Mouse (Mus musculus): ENCODE data around the gene Klhl23.
A peak's percentile ranks its signal among the peaks of the same experiment; 100 is the strongest.
"Not testable (repeated sequence)": the region's sequence is repeated elsewhere in the genome, so short reads cannot be mapped to it uniquely, and the experiment has no call there.

Klhl23 gene

GRCm38 (mm10) chr2:69821711-69822110 lies at the start of gene Klhl23:
Gene Klhl23, plus strand, starts transcription at chr2:69821944.
- DNase-seq = peak; percentile 32

- no peak for DNase-seq
Measured at GRCm38 (mm10) chr2:69773331-69773730, 48.4 kb upstream of the Klhl23 start.

GRCm38 (mm10) chr2:69777985-69778835 lies 43.5 kb upstream of the Klhl23 start:
- no peak for DNase-seq

- DNase-seq = peak; percentile 23
Measured at GRCm38 (mm10) chr2:69778836-69779177, 42.9 kb upstream of the Klhl23 start.

GRCm38 (mm10) chr2:69788974-69789373 lies 32.8 kb upstream of the Klhl23 start:
- no peak for DNase-seq

- DNase-seq = peak; percentile 99
Measured at GRCm38 (mm10) chr2:69789429-69790069, 32.2 kb upstream of the Klhl23 start, which contains the start of the genes Ccdc173 and Phospho2. Gene Ccdc173, minus strand, starts transcription at chr2:69789575. Gene Phospho2, plus strand, starts transcription at chr2:69789623.

GRCm38 (mm10) chr2:69790285-69790684 lies 31.5 kb upstream of the Klhl23 start:
- peak; percentile 90 for DNase-seq

GRCm38 (mm10) chr2:69790722-69791121 lies 31.0 kb upstream of the Klhl23 start:
- DNase-seq = no peak

- DNase-seq = peak; percentile 42
Measured at GRCm38 (mm10) chr2:69802911-69803312, 18.8 kb upstream of the Klhl23 start.

GRCm38 (mm10) chr2:69803756-69804155 lies 18.0 kb upstream of the Klhl23 start:
- no peak for DNase-seq

- DNase-seq = not testable (repeated sequence)
Measured at GRCm38 (mm10) chr2:69804663-69805062, 17.1 kb upstream of the Klhl23 start.

- no peak for DNase-seq
Measured at GRCm38 (mm10) chr2:69810169-69810568, 11.6 kb upstream of the Klhl23 start.

- not testable (repeated sequence) for DNase-seq
Measured at GRCm38 (mm10) chr2:69811349-69811748, 10.4 kb upstream of the Klhl23 start.

GRCm38 (mm10) chr2:69816575-69816974 lies 5.2 kb upstream of the Klhl23 start:
- DNase-seq = no peak

GRCm38 (mm10) chr2:69818350-69819085 lies 3.2 kb upstream of the Klhl23 start:
- DNase-seq = no peak

- no peak for DNase-seq
Measured at GRCm38 (mm10) chr2:69820201-69820600, 1.5 kb upstream of the Klhl23 start.

- DNase-seq = peak; percentile 84
Measured at GRCm38 (mm10) chr2:69822361-69823128, 801 bp downstream of the Klhl23 start.

- DNase-seq = peak; percentile 85
Measured at GRCm38 (mm10) chr2:69823129-69823677, 1.5 kb downstream of the Klhl23 start.

- DNase-seq = no peak
Measured at GRCm38 (mm10) chr2:69825898-69826297, 4.2 kb downstream of the Klhl23 start.

GRCm38 (mm10) chr2:69826380-69826779 lies 4.6 kb downstream of the Klhl23 start:
- peak; percentile 25 for DNase-seq

- no peak for DNase-seq
Measured at GRCm38 (mm10) chr2:69828031-69828430, 6.3 kb downstream of the Klhl23 start.

- DNase-seq = no peak
Measured at GRCm38 (mm10) chr2:69829680-69830079, 7.9 kb downstream of the Klhl23 start.

All from embryo, embryonic 11 days (tissue).